Mouse (Mus musculus) heart, adult 11 months (tissue): ENCODE results near the gene Sult6b1.

ENCODE experiments used
- DNase-seq: peaks from one replicate; pipeline ENCODE4 v3.0.0; 2022

Sult6b1 gene

DNA sequence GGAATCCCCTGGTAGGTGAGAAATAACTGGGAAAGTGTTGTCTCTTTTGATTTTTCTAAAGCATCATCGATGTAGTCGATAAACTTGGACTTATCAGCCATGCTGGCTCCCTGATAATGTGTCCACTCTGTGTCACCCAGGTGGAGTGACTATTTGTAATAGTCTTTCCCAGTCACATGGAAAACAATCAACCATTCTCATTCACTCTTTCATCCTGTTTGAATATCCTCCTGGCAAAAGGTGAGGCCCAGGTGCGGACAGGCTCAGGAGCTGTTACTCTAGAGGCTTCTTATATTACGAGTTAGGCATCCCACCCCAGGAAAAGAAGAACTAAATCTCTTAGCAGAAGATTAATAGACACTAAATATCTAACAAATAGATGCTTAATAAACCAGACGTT, at the start of gene Sult6b1:
TSS of gene Sult6b1 (minus strand) at position 101 of the 400 bp plus-strand sequence.
- no peak for DNase-seq

DNA sequence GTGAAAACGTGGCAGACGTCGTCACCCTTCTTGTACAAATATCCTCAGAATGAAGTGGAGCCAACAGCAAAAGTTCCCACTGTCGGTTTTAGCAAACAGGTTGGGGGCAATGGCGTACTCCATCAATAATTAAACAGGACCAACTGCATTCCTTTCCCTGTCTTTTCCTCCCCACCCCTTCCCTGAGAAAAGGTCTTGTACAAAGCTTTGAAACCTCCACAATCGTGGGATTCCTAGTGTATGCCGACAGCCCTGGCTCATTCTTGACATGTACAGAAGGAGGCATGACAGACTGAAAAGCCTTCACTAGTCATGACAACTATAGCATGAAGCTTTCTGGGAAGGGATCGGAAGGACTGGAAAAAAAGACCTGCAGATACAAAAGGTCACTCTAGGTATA, 46.4 kb upstream of the Sult6b1 start:
- DNase-seq = no peak

DNA sequence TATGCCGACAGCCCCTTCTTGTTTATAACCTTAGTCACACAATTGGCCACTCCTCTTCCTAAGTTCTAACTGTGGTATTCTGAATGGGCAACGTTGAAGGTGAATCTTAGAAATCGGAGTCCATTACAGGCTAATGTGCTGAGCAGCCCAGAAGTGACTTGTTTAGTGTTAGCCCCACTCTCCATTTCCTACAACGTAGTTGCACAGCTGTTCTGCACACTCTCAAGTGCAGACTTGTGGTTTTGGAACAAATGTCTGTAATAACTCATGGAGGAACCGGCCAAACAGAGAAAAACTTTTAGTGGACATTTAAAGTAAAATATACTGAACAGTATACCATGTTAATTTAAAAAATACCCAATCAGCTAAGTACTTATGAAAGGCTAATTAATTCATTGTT, 45.3 kb upstream of the Sult6b1 start:
- DNase-seq = no peak

DNA sequence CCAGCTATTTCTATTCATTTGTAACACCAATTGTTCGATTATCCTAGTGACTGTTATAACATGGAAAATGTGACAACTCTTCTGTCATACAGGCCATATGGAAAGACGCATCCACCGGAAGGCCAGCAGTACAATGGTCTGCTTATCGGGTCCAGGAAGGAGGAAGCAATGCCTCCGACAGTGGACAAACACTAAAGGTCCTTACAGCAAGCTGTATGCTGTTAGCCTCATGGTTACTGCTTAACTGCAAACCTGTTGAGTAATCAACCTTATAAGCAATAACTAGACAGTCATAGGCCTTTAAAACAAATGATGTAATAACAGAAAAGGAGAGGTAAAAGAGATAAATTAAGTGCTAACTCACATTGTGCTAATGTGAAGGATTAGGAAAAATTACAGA, 44.4 kb upstream of the Sult6b1 start:
- DNase-seq = peak; percentile 12

DNA sequence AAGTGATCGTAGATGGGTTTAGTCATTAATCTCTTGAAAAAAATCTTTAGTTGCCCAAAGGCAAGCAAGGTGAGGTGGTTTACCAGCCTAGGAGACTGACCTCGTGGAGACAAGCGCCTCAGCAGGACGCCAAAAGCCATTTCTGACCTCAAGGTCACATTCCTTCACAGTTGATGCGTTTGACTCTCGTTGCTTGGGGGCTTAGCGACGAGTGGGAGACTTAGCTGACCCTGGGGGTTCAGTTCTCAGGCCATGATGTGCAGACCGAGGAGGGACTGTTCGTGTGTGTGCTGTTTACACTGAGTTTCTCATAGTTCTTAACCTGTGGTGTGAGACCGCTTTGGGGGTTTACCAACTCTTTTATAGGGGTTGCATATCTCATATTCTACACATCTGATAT, 35.8 kb upstream of the Sult6b1 start:
- no peak for DNase-seq

DNA sequence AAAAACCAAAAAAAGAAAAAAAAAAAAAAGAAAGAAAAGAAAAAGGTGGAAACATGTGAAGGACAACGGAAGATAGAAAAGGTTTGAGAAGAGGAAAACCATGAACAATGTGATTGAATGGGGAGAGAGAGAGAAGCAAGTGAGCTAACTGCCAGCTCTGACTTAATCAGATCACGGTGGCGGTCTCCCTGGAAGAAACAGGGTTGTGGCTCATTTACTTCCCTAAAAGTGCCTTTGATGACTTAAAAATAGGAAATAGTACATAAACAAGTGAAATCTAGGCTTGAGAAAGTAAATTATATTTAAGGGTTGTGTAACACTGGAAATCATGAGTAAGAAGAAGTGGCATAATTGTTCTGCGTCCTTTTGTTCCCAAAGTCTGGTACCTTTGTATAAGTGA, 32.1 kb upstream of the Sult6b1 start:
- DNase-seq = no peak

DNA sequence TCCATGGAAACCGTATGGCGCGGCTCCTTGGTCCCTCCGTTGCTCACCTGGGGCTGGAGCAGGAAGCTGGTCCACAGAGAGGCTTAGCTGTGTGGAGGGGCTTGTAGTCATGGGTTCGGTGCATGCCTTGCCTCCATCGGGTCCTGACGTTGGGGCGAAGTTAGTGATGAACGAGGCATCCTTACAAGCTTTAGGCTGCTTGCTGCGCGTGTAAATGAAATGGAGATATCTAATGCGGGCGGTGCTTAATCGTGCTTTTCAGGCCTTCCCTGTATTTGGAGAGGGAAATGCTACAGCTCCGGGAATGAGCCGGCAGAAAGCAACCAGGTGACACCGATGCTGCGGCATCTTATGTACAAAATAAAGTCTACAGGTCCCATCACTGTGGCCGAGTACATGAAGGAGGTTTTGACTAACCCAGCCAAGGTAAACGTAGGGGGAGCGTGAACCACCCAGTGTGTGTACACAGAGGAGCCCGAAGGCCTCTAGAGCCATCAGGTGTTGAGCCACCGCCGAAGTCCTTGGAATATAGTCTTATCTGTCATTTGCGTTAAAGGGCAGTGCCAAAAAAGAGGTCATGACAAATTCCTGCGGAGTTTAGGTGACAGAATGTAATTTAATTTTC, 30.5 kb upstream of the Sult6b1 start:
- DNase-seq = peak; percentile 90

DNA sequence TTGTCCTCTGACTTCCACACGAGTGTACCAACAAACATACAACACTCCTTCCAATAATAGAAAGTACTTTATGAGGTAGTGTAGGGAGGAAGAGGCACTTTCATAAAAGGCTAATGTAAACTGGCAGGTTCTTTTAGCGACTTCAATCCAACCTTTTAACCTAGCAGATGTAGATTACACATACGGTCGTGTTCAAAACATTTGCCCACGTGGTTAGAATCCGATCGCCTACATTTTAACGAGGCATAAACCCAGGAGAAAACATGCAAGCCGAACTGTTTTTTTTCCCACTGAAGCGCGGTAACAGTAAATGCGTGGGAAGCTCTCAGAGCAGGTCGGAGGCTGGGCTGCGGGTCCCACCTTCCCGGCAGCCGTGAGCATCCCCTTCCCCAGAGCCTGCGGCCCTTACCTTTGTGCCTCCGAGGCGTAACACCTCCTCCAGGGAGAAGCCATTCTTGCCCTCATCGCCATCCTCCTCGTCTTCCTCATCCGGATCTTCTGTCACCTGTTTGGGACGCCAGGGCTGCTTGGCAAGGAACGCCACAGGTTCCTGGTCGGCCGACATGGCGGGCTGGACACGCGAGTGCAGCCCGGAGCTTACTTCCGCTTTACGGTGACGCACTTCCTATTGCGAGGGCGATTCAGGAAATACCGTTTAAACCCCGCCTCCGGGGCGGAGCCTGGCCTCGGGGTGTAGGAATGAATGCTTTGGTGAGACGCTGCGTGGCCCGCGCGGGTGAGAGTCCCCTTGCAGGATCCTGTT, 29.9 kb upstream of the Sult6b1 start, which contains the start of the genes Cebpz and Ndufaf7:
TSS of gene Cebpz (minus strand) at position 601 of the 763 bp plus-strand sequence.
TSS of gene Ndufaf7 (plus strand) at position 671 of the 763 bp plus-strand sequence.
- peak; percentile 100 for DNase-seq

DNA sequence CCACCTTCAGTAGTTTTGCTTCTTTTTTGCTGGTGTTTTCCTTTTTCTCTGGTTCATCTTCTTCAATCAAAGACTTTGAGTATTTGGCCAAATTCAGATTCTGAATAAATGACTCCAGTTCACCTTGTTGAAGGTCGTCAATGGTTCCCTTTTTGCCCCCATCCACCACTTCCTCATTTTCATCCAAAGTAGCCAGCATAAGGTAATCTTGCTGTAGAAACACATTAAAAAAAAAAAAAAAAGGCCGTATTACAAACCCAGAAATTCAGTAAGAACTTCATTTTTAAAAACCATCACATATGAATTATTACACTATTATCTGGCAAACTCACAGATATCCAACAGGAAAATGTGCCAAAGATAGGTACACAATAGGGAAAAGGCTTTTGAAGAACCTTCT, 29.1 kb upstream of the Sult6b1 start:
- no peak for DNase-seq

DNA sequence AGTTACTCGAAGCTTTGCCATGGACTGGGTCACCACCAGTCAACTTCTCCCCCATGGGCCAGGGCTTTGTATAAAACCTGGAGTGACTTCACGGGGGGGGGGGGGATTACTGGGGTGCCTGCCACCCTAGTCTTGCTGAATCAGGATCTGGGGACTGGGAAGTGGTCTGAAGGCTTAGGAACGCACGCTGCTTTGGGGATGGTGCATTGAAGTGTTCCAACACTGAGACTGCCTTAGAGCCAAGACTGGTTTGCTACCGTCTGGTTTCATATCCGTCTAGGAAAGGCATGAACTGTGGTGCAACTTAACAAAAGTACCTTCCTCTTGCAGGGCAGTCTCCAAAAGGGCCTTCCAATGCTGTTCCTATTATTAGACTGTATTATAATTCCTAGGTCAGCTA, 10.9 kb upstream of the Sult6b1 start:
- DNase-seq = peak; percentile 89

DNA sequence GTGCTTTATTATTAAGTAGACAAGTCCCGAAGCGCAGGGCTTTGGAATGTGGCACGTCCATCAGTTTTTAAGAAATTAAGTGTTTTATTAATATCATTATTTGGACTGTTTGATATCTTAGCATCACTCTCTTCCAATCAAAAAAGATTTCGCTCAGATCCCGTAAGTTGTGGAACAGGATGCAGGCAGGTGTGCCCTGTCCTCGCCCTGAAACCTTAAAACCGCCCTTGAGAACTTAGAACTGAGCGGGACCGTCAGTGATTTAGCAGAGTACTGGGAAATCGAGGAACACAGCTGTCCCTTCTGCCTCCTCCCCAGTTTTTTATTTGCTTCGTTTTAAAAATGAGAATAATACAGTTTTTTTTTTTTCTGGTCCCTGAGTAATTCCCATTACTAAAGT, 10.1 kb upstream of the Sult6b1 start:
- no peak for DNase-seq

DNA sequence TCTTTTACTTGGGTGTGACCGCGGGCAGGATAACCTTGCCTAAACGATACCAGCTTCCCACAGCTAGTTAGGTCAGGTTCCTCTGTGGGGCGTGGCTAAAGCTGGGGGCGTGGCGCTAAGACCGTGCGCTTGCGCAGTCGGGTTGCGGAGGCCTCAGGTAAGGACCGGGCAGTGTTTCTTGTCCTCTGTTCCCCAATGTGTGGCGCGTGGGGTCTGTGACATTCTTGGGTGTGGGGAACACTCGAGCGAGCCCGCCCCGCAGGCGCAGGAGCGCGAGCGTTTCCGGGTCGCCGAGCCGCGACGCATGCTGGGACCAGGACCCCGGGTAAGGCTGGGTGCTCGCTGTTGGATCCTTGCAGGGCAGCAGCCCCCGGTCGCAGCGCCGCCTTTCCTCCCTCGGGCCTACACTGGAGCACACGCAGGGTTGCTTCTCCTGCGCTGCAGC, 9.6 kb upstream of the Sult6b1 start, which contains the start of gene Cebpzos:
TSS of gene Cebpzos (plus strand) at position 132 of the 445 bp plus-strand sequence.
- peak; percentile 99 for DNase-seq

DNA sequence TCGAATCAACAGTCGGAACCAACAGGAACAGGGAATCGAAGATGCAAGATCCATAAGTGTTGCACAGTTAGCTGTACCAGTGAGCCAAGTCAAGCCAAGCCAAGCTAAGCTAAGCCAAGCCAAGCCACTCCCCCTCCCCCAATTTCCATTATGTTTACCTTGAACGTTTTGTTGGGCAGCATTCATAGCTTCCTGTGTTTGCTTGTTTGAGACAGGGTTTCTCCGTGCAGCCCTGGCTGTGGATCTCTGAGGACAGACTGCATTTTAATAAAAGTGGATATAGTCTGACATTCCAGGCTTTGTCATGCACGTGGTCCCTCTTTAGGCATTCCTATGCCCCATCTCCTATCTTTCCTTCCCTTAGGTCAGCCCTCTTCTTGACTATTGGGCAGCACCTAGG, 9.0 kb upstream of the Sult6b1 start:
- no peak for DNase-seq

DNA sequence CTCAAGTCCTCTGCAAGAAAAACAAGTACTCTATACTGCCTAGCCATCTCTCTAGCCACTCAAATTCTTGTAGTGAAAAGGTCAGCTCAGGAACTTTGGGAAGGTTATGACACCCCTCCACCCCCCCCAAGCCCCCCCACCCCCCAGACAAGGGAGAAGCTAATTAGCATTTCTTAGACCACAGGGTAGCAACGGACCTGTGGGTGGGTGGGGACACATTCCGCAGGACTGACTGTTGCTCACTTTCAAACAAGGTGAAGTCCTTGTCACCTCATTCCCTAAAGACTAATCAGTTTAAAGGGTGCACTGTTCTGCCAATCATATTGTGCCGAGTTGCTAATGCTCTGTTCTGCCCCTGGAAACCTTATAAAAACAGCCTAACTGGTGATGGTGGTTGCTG, 7.1 kb upstream of the Sult6b1 start:
- DNase-seq = no peak

DNA sequence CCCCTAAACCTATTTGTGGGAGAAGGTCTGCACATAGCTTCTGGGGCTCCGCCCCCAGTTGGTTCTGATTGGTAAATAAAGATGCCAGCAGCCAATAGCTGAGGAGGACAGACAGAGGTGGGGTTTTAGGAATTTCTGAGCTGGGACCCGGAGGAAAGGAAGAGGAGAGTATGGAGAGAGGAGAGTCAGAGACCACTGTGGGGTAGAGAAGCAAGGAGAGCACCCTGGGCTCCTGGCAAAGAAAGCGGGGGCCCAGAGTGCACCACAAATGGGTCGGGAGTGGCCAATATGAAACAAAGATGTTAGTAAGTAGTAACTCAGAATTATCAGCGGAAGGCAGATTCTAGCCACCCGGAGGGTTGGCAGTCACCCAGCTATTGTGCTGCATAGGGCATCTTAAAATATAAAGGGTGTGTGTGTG, 6.1 kb upstream of the Sult6b1 start:
- no peak for DNase-seq

DNA sequence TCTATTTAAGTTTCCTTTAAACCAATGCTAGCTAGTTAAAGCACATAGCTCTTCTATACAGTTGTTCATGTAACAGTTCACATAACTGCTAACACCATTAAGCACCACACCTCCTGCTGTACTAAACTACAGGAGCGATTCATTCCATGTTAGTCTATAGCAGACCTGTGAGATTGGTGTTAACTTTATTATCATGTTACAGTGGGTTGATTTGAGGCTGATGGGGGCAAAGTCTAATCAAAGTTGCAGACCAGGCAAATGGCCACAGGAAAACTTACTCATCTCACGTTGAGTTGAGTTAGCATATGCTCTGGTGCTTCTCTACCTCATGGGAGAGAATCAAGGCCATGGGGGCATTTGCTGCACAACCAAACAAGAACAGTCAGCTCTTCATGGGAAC, 2.6 kb upstream of the Sult6b1 start:
- no peak for DNase-seq

DNA sequence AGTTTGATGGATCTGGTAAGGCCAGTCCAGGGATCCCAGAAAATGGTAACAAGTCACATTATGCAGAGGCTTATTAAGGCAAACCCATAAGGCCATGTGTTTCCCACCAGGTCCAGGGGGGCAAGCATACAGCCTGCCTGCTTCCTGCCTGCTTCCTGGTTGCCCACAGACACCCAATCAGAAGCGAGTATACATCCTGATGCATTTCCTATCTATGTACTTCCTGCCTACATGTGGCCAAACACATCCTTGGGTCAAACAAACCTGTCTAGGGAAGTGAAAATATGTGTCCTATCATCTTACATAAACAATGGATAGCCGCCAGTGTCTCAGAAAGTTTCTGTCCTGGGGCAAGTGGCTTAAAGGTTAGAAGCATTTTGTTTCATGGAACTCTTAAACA, 3.6 kb downstream of the Sult6b1 start:
- no peak for DNase-seq

DNA sequence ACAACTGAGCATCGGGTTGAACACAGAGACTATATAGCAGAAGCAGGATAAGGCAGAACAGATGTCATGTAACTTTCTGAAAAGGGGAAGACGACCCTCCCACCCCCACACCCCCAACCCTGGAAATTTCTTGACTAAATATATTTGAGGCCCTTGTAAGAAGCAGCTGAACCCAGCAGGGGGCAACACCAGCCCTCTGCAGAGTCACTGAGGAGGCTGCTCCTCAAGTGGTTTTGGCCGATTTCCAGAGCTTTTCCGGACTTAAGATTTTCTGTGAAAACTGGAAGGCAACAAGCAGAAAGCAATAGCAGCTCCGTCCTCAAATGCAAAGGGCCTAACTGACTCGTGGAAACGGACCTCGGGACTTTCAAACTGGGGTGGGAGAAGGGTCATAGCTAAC, 11.4 kb downstream of the Sult6b1 start:
- peak; percentile 88 for DNase-seq

DNA sequence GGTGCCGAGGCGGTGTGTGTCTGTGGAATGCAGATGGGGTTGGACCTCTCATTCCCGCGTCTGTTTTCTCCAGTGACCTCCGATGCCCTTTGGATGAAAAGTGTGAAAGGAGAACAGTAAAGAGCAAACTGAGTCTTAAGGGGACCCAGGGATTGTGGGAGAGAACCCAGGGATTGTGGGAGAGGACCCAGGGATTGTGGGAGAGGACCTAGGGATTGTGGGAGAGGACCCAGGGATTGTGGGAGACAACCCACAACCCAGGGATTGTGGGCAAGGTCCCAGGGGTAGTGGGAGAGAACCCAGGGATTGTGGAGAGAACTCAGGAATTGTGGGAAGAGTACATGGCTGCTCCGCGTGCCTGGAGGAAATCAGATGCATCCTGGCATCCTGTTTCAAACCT, 11.8 kb downstream of the Sult6b1 start:
- peak; percentile 76 for DNase-seq

DNA sequence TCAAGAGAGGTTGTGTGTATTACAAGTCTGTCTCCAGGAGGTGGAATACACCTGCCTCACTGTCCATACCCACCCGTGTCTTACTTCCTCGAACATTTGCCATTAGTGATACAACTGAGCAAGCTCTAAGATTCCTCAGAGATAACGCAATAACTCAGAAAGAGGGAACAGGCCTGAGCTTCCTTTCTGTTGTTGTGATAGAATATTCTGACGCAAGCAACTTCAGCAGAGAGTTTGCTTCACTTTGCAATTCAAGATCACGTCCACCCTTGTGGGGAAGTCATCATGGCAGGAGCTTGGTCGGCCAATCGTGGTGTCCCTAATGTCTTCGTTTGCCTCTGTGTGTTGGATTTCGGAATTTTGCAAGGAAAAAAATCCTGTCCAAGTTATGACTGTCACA, 15.8 kb downstream of the Sult6b1 start:
- peak; percentile 83 for DNase-seq

DNA sequence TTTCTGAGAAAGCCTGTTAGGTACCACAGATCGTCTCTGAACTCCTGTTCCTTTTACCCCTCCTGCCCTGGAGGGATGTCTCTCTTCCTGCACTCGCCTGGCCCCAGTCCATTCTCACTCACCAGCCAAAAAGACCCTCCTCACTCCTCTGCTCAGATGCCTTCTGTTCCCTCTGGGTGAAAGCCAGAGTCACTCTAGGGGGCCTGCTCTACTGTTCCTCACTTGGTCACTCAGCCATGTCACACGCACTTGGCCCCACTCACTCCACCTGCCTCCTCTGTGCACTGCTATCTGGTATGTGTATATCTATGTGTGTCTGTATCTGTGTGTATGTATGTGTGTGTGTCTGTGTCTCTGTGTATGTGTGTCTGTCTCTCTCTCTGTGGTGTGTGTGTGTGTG, 17.6 kb downstream of the Sult6b1 start:
- peak; percentile 76 for DNase-seq

DNA sequence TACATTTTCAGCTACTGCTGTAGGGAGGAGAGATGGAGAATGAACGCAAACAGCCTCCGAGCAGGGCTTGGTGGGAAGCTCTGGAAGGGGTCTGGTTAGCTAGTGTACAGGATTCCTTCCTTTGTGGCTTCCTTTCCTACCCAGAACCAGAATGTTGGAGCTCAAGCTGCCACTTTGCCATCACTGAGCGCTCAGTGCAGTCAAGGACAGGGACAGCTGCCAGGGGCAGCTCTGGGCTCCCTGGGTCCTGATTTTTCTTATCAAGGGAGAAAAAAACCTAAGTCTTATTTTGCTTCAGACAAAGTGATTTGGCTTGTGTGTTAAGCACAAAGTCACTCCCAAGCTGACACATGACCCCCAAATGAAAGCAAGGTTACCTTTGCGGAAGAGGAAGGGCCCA, 18.2 kb downstream of the Sult6b1 start:
- DNase-seq = peak; percentile 55

DNA sequence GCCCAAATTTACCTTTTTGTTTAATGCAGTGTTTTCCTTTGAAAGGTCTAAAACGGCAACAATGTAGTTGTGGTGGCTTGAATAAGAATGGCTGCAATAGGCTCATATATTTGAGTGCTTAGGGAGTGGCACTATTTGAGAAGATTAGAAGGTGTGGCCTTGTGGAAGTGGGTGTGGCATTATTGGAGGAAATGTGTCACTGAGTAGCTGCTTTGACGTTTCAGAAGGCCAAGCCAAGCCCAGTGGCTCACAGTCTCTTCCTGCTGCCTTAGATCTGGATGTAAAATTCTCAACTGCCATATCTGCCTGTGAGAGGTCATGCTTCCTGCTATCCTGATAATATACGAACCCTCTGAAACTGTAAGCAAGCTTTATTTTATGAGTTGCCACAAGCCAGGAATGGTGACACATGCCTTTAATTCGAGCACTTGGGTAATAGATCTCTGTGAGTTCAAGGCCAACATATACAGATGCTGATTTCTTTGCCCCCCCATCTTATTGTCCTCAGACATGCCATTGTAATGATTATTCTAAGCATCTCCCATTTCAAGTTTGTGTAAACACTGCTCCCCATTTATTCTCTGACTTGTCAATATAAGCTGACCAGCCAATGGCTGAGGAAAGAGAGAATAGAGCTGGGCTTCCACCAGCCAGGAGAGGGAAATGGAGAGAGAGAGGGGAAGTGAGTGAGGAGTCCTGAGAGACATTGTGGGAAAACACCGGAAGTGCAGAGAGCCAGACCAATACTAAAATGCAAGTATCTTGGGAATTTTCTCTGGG, 21.3 kb downstream of the Sult6b1 start:
- peak; percentile 49 for DNase-seq

DNA sequence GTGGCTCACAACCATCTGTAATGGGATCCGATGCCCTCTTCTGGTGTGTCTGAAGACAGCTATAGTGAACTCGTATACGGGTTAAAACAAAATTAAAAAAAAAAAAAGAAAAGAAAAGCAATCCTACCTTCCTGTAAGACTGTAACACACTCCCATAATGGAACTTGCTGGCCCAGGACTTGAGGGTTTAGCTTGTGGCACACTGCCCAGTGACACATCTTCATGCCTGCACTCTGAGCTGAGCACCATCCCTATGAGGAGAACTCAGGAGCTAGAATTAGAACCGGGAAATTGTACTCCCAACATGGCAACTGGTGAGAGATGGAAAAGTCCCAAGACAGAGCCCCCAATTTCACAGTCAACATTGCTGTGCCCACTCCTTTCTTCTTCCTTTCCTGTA, 23.5 kb downstream of the Sult6b1 start:
- DNase-seq = peak; percentile 85
